Comparison of ENCODE assay signal across 30 mouse cellular contexts in the genomic region with DNA sequence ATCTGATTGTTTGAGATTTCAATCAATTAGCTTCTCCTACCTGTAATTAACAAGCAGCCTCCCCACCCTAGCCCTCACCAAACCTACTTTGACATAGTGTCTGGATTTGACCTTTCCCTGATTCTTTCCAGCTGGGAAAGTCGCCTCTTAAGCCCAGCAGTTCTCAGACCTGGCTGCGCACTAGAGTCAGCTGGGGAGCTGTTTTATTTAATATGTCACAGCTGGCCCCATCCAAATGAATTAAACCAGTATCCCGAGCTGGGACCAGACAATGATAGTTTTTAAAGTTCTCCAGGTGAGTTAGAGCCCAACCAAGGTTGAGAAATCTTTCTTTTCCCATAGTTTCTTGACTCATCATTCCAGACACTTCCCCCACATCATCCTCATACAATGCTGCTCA. TPM values are rescaled to one million over a fixed set of nuclear protein-coding genes. Genes with fewer than 3 reads are reported as not detected.
DNase-seq lines count a peak whose midpoint lies in the region; ATAC-seq lines count a peak whose summit lies in the region.
"Had no signal": no experiment of that assay in that cellular context is flagged by ENCODE, and none has a peak within 500 bp of the region (broad histone marks: within the 10 kb centered on the region; RNA-seq: fewer than 3 reads in every experiment).

No protein-coding gene starts in this region.

- ATAC-seq in heart, embryonic 12.5 days (ENCODE audit: insufficient number of reproducible peaks, low FRiP score): no peak
- ATAC-seq in limb, embryonic 11.5 days (ENCODE audit: insufficient number of reproducible peaks, low FRiP score, low TSS enrichment, low read depth): no peak
- ATAC-seq in forebrain, embryonic 12.5 days (ENCODE audit: low FRiP score): no peak
- ATAC-seq: activated CD4-positive, CD25-positive, alpha-beta regulatory T cell, adult 4 months; CD4-positive, CD25-positive, alpha-beta regulatory T cell, adult 4 months; forebrain, embryonic 13.5 days; forebrain, embryonic 15.5 days; forebrain, postnatal 0 days; Patski had no signal

- H3K4me2 ChIP-seq in heart, embryonic 12.5 days: no peak overlapping the region
- no peak overlapping the region for H3K4me2 ChIP-seq in limb, embryonic 11.5 days (ENCODE audit: low read depth, severe bottlenecking)
- H3K4me2 ChIP-seq in forebrain, embryonic 12.5 days: no peak overlapping the region
- H3K4me2 ChIP-seq: embryonic facial prominence, embryonic 13.5 days; embryonic facial prominence, embryonic 15.5 days; forebrain, embryonic 13.5 days; forebrain, embryonic 15.5 days had no signal

- no peak overlapping the region for H3K4me3 ChIP-seq in heart, embryonic 12.5 days
- H3K4me3 ChIP-seq in limb, embryonic 11.5 days (ENCODE audit: low read depth, low read length): no peak overlapping the region
- H3K4me3 ChIP-seq in limb, embryonic 10.5 days: no peak overlapping the region
- H3K4me3 ChIP-seq in forebrain, embryonic 12.5 days (replicated peaks): no peak overlapping the region
- H3K4me3 ChIP-seq: embryonic facial prominence, embryonic 13.5 days; embryonic facial prominence, embryonic 15.5 days; erythroblast, embryonic 14.5 days; forebrain, embryonic 10.5 days; forebrain, embryonic 13.5 days; forebrain, embryonic 15.5 days had no signal

- no peaks in the 10 kb centered on the region for H3K4me1 ChIP-seq in heart, embryonic 12.5 days (replicated peaks)
- H3K4me1 ChIP-seq in limb, embryonic 11.5 days (ENCODE audit: control insufficient read depth, insufficient read depth, low read length): 0 out of 2 replicates have a peak, but pooled peaks cover 2% of the 10 kb centered on the region
- peaks cover 23% of the 10 kb centered on the region for H3K4me1 ChIP-seq in limb, embryonic 10.5 days
- no peaks in the 10 kb centered on the region for H3K4me1 ChIP-seq in forebrain, embryonic 12.5 days
- H3K4me1 ChIP-seq: forebrain, embryonic 13.5 days; forebrain, embryonic 15.5 days had no signal

- peak; percentile 49 for DNase-seq in embryo, embryonic 10.5 days (ENCODE audit: low spot score)
- no peak for DNase-seq in embryo, embryonic 10 days (ENCODE audit: low spot score)
- peak; percentile 66 for DNase-seq in heart, adult 11 months
- peak; percentile 29 for DNase-seq in limb, embryonic 11.5 days (ENCODE audit: low spot score)
- DNase-seq in limb, embryonic 10.5 days (ENCODE audit: low spot score): no peak
- DNase-seq in forelimb bud, embryonic 11.5 days (ENCODE audit: low read depth, low spot score): peak; percentile 28
- DNase-seq: adrenal gland, adult 2 months; adrenal gland, postnatal 10 days; adrenal gland, postnatal 25 days; B cell, adult 2 months; cerebellum, adult 11 months; cerebellum, adult 18-20 months; cerebellum, adult 8-10 months; cerebellum, adult 9-11 months; cerebellum, postnatal 14 days; cerebellum, postnatal 36 days; forebrain, postnatal 0 days had no signal

- no peak overlapping the region for H3K27ac ChIP-seq in heart, embryonic 12.5 days (ENCODE audit: poor library complexity, severe bottlenecking)
- no peak overlapping the region for H3K27ac ChIP-seq in limb, embryonic 11.5 days (replicated peaks; ENCODE audit: low read depth, low read length)
- no peak overlapping the region for H3K27ac ChIP-seq in limb, embryonic 10.5 days
- no peak overlapping the region for H3K27ac ChIP-seq in forebrain, embryonic 12.5 days
- H3K27ac ChIP-seq: embryonic facial prominence, embryonic 13.5 days; embryonic facial prominence, embryonic 15.5 days; forebrain, embryonic 10.5 days; forebrain, embryonic 13.5 days; forebrain, embryonic 15.5 days had no signal

- WGBS in heart, embryonic 12.5 days: 56% methylated on average over 3 of the region's 3 CpGs
- 8% methylated on average over 3 of the region's 3 CpGs for WGBS in limb, embryonic 11.5 days
- 7% methylated on average over 3 of the region's 3 CpGs for WGBS in limb, embryonic 10.5 days
- WGBS in forebrain, embryonic 12.5 days: 67% methylated on average over 3 of the region's 3 CpGs

- H3K27me3 ChIP-seq in heart, embryonic 12.5 days (replicated peaks): no peaks in the 10 kb centered on the region
- no peaks in the 10 kb centered on the region for H3K27me3 ChIP-seq in limb, embryonic 11.5 days (ENCODE audit: control insufficient read depth, insufficient read depth, low read length)
- H3K27me3 ChIP-seq in limb, embryonic 10.5 days (ENCODE audit: low read depth, poor library complexity, severe bottlenecking): no peaks in the 10 kb centered on the region
- no peaks in the 10 kb centered on the region for H3K27me3 ChIP-seq in forebrain, embryonic 12.5 days
- H3K27me3 ChIP-seq: CH12.LX; embryonic facial prominence, embryonic 13.5 days; embryonic facial prominence, embryonic 15.5 days; forebrain, embryonic 13.5 days; forebrain, embryonic 15.5 days; Patski had no signal

- H3K36me3 ChIP-seq in heart, embryonic 12.5 days: no peaks in the 10 kb centered on the region
- H3K36me3 ChIP-seq in limb, embryonic 11.5 days (ENCODE audit: control insufficient read depth, insufficient read depth, low read length): no peaks in the 10 kb centered on the region
- H3K36me3 ChIP-seq in limb, embryonic 10.5 days: no peaks in the 10 kb centered on the region
- no peaks in the 10 kb centered on the region for H3K36me3 ChIP-seq in forebrain, embryonic 12.5 days (replicated peaks)
- H3K36me3 ChIP-seq: embryonic facial prominence, embryonic 13.5 days; embryonic facial prominence, embryonic 15.5 days; forebrain, embryonic 10.5 days; forebrain, embryonic 15.5 days; G1E had no signal

- no peaks in the 10 kb centered on the region for H3K9me3 ChIP-seq in heart, embryonic 12.5 days (replicated peaks)
- H3K9me3 ChIP-seq in limb, embryonic 11.5 days (ENCODE audit: control insufficient read depth, low read length): no peaks in the 10 kb centered on the region
- no peaks in the 10 kb centered on the region for H3K9me3 ChIP-seq in limb, embryonic 10.5 days (replicated peaks)
- H3K9me3 ChIP-seq in forebrain, embryonic 12.5 days: no peaks in the 10 kb centered on the region
- H3K9me3 ChIP-seq: embryonic facial prominence, embryonic 13.5 days; embryonic facial prominence, embryonic 15.5 days; forebrain, embryonic 10.5 days; forebrain, embryonic 13.5 days; forebrain, embryonic 15.5 days had no signal

- H3K9ac ChIP-seq in heart, embryonic 12.5 days: no peak overlapping the region
- H3K9ac ChIP-seq in limb, embryonic 11.5 days (ENCODE audit: low read length): no peak overlapping the region
- H3K9ac ChIP-seq in forebrain, embryonic 12.5 days: no peak overlapping the region
- H3K9ac ChIP-seq: embryonic facial prominence, embryonic 13.5 days; embryonic facial prominence, embryonic 15.5 days; forebrain, embryonic 13.5 days; forebrain, embryonic 15.5 days; forebrain, postnatal 0 days had no signal

RNA-seq across cellular contexts. Expression of a gene that starts 9.9 kb away (rescaled TPM):
- polyA plus RNA-seq in heart, embryonic 12.5 days (2016; fragmentation: Nextera tagmentation; extraction: Ambion mirVana): 7.9 and 8.9 TPM in 2 replicates
- polyA plus RNA-seq in limb, embryonic 11.5 days (2014; fragmentation: Nextera tagmentation; extraction: Ambion mirVana): 5.0 and 5.9 TPM in 2 replicates
- 3.0 and 4.5 TPM in 2 replicates for polyA plus RNA-seq in limb, embryonic 10.5 days (2016; fragmentation: Nextera tagmentation; extraction: Ambion mirVana)
- 6.4 and 6.5 TPM in 2 replicates for polyA plus RNA-seq in forebrain, embryonic 12.5 days (2016; fragmentation: Nextera tagmentation; extraction: Ambion mirVana)
- polyA plus RNA-seq: erythroblast, embryonic 14.5 days; G1E had no signal

Comparison
In these comparisons a context has a peak if more than half of its experiments do, and no peak if none do; other contexts are left out.
1. DNase-seq: peak in embryo, embryonic 10.5 days (single experiment), heart, adult 11 months (single experiment), limb, embryonic 11.5 days (single experiment) and forelimb bud, embryonic 11.5 days (single experiment); none in embryo, embryonic 10 days (single experiment) and limb, embryonic 10.5 days (single experiment).